Mouse (Mus musculus): ENCODE results near the gene Gm14190. TPM values are rescaled to one million over a fixed set of nuclear protein-coding genes. Genes with fewer than 3 reads are reported as not detected.
"Not testable (repeated sequence)": the region's sequence is repeated elsewhere in the genome, so short reads cannot be mapped to it uniquely, and the experiment has no call there.

Gm14190 gene
- polyA plus RNA-seq, 1 experiment from 2014 or later = not detected

DNA sequence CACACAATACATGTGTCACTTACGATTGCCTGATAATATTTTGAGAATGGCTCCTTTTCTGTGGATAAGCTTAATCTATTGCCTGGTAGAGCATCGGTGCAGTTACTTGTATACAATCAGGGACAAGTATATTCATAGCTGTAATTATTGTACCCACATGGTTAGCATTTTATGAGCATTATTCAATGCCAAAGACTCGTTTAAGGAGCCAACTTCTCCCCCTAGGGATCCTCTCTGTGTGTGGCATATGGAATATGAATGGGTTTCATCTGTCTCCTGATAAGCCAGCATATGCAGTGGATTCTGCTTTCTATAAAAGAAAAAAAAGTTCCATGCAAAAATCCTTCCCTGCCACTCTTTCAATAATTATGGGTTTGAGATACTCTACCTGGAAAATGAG, 46.2 kb downstream of the Gm14190 start:
- WGBS = 74% methylated on average over 3 of the region's 3 CpGs
- Histone ChIP-seq H3K27me3 (no peaks in the 10 kb centered on the region), H3K27ac (no peak overlapping the region), H3K9ac (no peak overlapping the region), H3K4me1 (no peaks in the 10 kb centered on the region), H3K36me3 (replicated peaks) (no peaks in the 10 kb centered on the region), H3K9me3 (no peaks in the 10 kb centered on the region), H3K4me3 (replicated peaks) (no peak overlapping the region), H3K4me2 (no peak overlapping the region)
- ATAC-seq (ENCODE audit: low FRiP score) = no peak

DNA sequence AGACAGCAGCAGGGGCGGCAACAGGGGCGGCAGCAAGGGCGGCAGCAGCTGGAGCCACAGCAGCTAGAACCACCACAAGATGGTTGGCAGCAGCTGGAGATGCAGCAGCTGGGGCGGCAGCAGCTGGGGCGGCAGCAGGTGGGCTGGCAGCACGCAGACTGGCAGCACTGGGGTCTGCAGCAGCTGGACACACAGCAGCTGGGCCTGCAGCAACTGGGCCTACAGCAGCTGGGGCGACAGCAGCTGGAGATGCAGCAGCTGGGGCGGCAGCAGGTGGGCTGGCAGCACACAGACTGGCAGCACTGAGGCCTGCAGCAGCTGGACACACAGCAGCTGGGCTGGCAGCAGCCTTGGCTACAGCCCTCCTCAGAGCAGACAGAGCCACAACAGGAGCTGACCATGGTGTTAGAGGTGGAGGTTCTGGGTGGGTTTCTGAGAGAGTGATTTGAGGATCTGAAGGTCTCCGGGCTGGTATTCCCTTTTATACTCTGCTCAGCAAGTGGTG, 46.9 kb downstream of the Gm14190 start, which contains the start of gene Krtap4-7:
TSS of gene Krtap4-7 (minus strand) at position 455 of the 505 bp plus-strand sequence.
- not testable (repeated sequence) for H3K4me2 ChIP-seq; H3K9me3 ChIP-seq; H3K4me1 ChIP-seq; H3K36me3 ChIP-seq (replicated peaks); H3K9ac ChIP-seq; ATAC-seq (ENCODE audit: low FRiP score); H3K4me3 ChIP-seq (replicated peaks); H3K27me3 ChIP-seq
- 0 out of 2 replicates have a peak within 1 kb of the TSS, but pooled peaks have one; percentile 36 for H3K27ac ChIP-seq
- WGBS = 89% methylated on average over 9 of the region's 9 CpGs

GRCm38 (mm10) chr11:99640926-99641325, 49.6 kb downstream of the Gm14190 start:
- WGBS = 61% methylated on average over 1 of the region's 1 CpGs
- Histone ChIP-seq H3K4me2 (no peak overlapping the region), H3K4me1 (no peaks in the 10 kb centered on the region), H3K27ac (no peak overlapping the region), H3K9ac (no peak overlapping the region), H3K27me3 (no peaks in the 10 kb centered on the region), H3K36me3 (replicated peaks) (no peaks in the 10 kb centered on the region), H3K4me3 (replicated peaks) (no peak overlapping the region), H3K9me3 (no peaks in the 10 kb centered on the region)
- ATAC-seq (ENCODE audit: low FRiP score) = no peak

Other genes starting within 250 kb of the Gm14190 start
- 0.74 and 0.75 TPM in 2 replicates for gene Krt23, start 197.6 kb downstream of the Gm14190 start, polyA plus RNA-seq (2016; fragmentation: Nextera tagmentation; extraction: Ambion mirVana)
- not detected in 2 replicates for gene Krt39, start 169.4 kb downstream of the Gm14190 start, polyA plus RNA-seq (2016; fragmentation: Nextera tagmentation; extraction: Ambion mirVana)
- gene Krt40, start 147.6 kb downstream of the Gm14190 start, polyA plus RNA-seq (2016; fragmentation: Nextera tagmentation; extraction: Ambion mirVana) = not detected in 2 replicates
- gene Krtap3-3, start 139.9 kb downstream of the Gm14190 start, polyA plus RNA-seq (2016; fragmentation: Nextera tagmentation; extraction: Ambion mirVana) = not detected in 2 replicates
- not detected in 2 replicates for gene Krtap3-2, start 133.9 kb downstream of the Gm14190 start, polyA plus RNA-seq (2016; fragmentation: Nextera tagmentation; extraction: Ambion mirVana)
- gene Gm11939, start 131.3 kb downstream of the Gm14190 start, polyA plus RNA-seq (2016; fragmentation: Nextera tagmentation; extraction: Ambion mirVana) = not detected in 2 replicates
- gene Krtap3-1, start 124.1 kb downstream of the Gm14190 start, polyA plus RNA-seq (2016; fragmentation: Nextera tagmentation; extraction: Ambion mirVana) = not detected in 2 replicates
- gene Krtap1-5, start 109.7 kb downstream of the Gm14190 start, polyA plus RNA-seq (2016; fragmentation: Nextera tagmentation; extraction: Ambion mirVana) = not detected in 2 replicates
- not detected in 2 replicates for gene Krtap1-4, start 107.1 kb downstream of the Gm14190 start, polyA plus RNA-seq (2016; fragmentation: Nextera tagmentation; extraction: Ambion mirVana)
- gene Krtap1-3, start 99.4 kb downstream of the Gm14190 start, polyA plus RNA-seq (2016; fragmentation: Nextera tagmentation; extraction: Ambion mirVana) = not detected in 2 replicates
- not detected in 2 replicates for gene Krtap9-3, start 92.6 kb downstream of the Gm14190 start, polyA plus RNA-seq (2016; fragmentation: Nextera tagmentation; extraction: Ambion mirVana)
- gene Gm11938, start 87.4 kb downstream of the Gm14190 start, polyA plus RNA-seq (2016; fragmentation: Nextera tagmentation; extraction: Ambion mirVana) = not detected in 2 replicates
- gene Gm11937, start 80.6 kb downstream of the Gm14190 start, polyA plus RNA-seq (2016; fragmentation: Nextera tagmentation; extraction: Ambion mirVana) = not detected in 2 replicates
- not detected in 2 replicates for gene Krtap2-4, start 75.9 kb downstream of the Gm14190 start, polyA plus RNA-seq (2016; fragmentation: Nextera tagmentation; extraction: Ambion mirVana)
- not detected in 2 replicates for gene Gm11562, start 70.3 kb downstream of the Gm14190 start, polyA plus RNA-seq (2016; fragmentation: Nextera tagmentation; extraction: Ambion mirVana)
- gene Krtap4-1, start 62.5 kb downstream of the Gm14190 start, polyA plus RNA-seq (2016; fragmentation: Nextera tagmentation; extraction: Ambion mirVana) = not detected in 2 replicates
- gene Krtap4-2, start 55.7 kb downstream of the Gm14190 start, polyA plus RNA-seq (2016; fragmentation: Nextera tagmentation; extraction: Ambion mirVana) = not detected in 2 replicates
- gene Krtap4-7, start 46.7 kb downstream of the Gm14190 start, polyA plus RNA-seq (2016; fragmentation: Nextera tagmentation; extraction: Ambion mirVana) = not detected in 2 replicates
- not detected in 2 replicates for gene Gm11555, start 40.5 kb downstream of the Gm14190 start, polyA plus RNA-seq (2016; fragmentation: Nextera tagmentation; extraction: Ambion mirVana)
- gene Gm11563, start 31.8 kb downstream of the Gm14190 start, polyA plus RNA-seq (2016; fragmentation: Nextera tagmentation; extraction: Ambion mirVana) = not detected in 2 replicates
- gene Krtap4-6, start 24.8 kb downstream of the Gm14190 start, polyA plus RNA-seq (2016; fragmentation: Nextera tagmentation; extraction: Ambion mirVana) = not detected in 2 replicates
- not detected in 2 replicates for gene Gm14180, start 43.5 kb upstream of the Gm14190 start, polyA plus RNA-seq (2016; fragmentation: Nextera tagmentation; extraction: Ambion mirVana)
- not detected in 2 replicates for gene Gm11595, start 82.2 kb upstream of the Gm14190 start, polyA plus RNA-seq (2016; fragmentation: Nextera tagmentation; extraction: Ambion mirVana)
- not detected in 2 replicates for gene Krtap4-8, start 90.0 kb upstream of the Gm14190 start, polyA plus RNA-seq (2016; fragmentation: Nextera tagmentation; extraction: Ambion mirVana)
- gene Krtap4-9, start 94.5 kb upstream of the Gm14190 start, polyA plus RNA-seq (2016; fragmentation: Nextera tagmentation; extraction: Ambion mirVana) = not detected in 2 replicates
- gene Gm11596, start 102.7 kb upstream of the Gm14190 start, polyA plus RNA-seq (2016; fragmentation: Nextera tagmentation; extraction: Ambion mirVana) = not detected in 2 replicates
- gene Gm11569, start 108.2 kb upstream of the Gm14190 start, polyA plus RNA-seq (2016; fragmentation: Nextera tagmentation; extraction: Ambion mirVana) = not detected in 2 replicates
- not detected in 2 replicates for gene Gm11554, start 113.7 kb upstream of the Gm14190 start, polyA plus RNA-seq (2016; fragmentation: Nextera tagmentation; extraction: Ambion mirVana)
- not detected in 2 replicates for gene Krtap4-13, start 119.2 kb upstream of the Gm14190 start, polyA plus RNA-seq (2016; fragmentation: Nextera tagmentation; extraction: Ambion mirVana)
- gene Gm11564, start 124.9 kb upstream of the Gm14190 start, polyA plus RNA-seq (2016; fragmentation: Nextera tagmentation; extraction: Ambion mirVana) = not detected in 2 replicates
- not detected in 2 replicates for gene 2300003K06Rik, start 147.3 kb upstream of the Gm14190 start, polyA plus RNA-seq (2016; fragmentation: Nextera tagmentation; extraction: Ambion mirVana)
- gene Krtap4-16, start 160.9 kb upstream of the Gm14190 start, polyA plus RNA-seq (2016; fragmentation: Nextera tagmentation; extraction: Ambion mirVana) = not detected in 2 replicates
- not detected in 2 replicates for gene Gm11568, start 167.2 kb upstream of the Gm14190 start, polyA plus RNA-seq (2016; fragmentation: Nextera tagmentation; extraction: Ambion mirVana)
- not detected in 2 replicates for gene Gm11559, start 173.7 kb upstream of the Gm14190 start, polyA plus RNA-seq (2016; fragmentation: Nextera tagmentation; extraction: Ambion mirVana)
- gene Krtap9-1, start 182.6 kb upstream of the Gm14190 start, polyA plus RNA-seq (2016; fragmentation: Nextera tagmentation; extraction: Ambion mirVana) = not detected in 2 replicates
- gene Gm11567, start 188.4 kb upstream of the Gm14190 start, polyA plus RNA-seq (2016; fragmentation: Nextera tagmentation; extraction: Ambion mirVana) = not detected in 2 replicates
- not detected in 2 replicates for gene Krtap31-1, start 217.2 kb upstream of the Gm14190 start, polyA plus RNA-seq (2016; fragmentation: Nextera tagmentation; extraction: Ambion mirVana)
- gene Gm11565, start 224.0 kb upstream of the Gm14190 start, polyA plus RNA-seq (2016; fragmentation: Nextera tagmentation; extraction: Ambion mirVana) = not detected in 2 replicates
- gene Krtap31-2, start 245.6 kb upstream of the Gm14190 start, polyA plus RNA-seq (2016; fragmentation: Nextera tagmentation; extraction: Ambion mirVana) = not detected in 2 replicates